Mouse (Mus musculus): Measurements from ENCODE around the gene Apopt1.

DNA sequence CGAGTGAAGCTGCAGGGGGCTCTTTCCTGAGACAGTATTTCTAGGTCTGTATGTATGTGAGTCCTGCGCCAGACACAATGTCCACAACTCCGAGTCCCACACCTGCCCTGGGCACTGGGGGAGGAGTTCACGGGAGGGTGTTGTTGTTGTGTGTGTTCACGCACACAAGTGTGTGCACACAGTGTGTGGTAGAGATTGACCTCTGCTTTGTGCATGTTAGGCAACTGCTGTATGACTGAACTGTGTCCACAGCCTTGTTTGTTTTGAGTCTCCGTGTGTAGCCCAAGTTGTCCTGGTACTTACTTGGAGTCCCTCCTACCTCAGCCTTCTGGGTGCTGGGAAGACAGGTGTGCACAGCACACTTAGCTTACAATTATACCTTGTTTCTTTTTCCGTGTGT is 77.6 kb downstream of the Apopt1 start:
- TF ChIP-seq CTCF (IDR thresholded peaks at IDR 0.05; ENCODE audit: borderline replicate concordance, insufficient read depth, low read length) (no peak), POLR2A (IDR thresholded peaks at IDR 0.05; ENCODE audit: low read depth, low read length) (no peak)
